Comparison of ENCODE assay signal across 24 mouse cellular contexts in the genomic region with DNA sequence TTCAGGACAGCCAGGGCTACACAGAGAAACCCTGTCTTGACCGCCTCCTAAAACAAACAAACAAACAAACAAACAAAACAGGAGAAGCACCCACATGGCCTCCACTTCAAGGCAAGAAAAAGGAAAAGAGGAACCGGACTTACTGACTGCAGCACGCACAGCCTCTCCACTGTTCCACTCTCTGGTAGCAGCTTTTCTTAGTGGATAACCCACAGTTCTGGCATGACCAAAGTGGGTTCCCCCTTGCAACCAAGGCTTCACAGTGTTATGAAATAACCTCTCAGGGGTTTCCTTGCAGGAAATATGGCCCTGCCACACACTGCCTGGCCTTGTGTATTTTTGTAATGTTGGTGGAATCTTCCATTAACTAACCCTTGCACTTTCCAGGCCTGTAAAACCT. TPM values are rescaled to one million over a fixed set of nuclear protein-coding genes. Genes with fewer than 3 reads are reported as not detected.
DNase-seq lines count a peak whose midpoint lies in the region; ATAC-seq lines count a peak whose summit lies in the region.
"Had no signal": no experiment of that assay in that cellular context is flagged by ENCODE, and none has a peak within 500 bp of the region (broad histone marks: within the 10 kb centered on the region; RNA-seq: fewer than 3 reads in every experiment).

No protein-coding gene starts in this region.

- H3K27me3 ChIP-seq in liver, embryonic 15.5 days = peaks cover 29% of the 10 kb centered on the region
- peaks cover 29% of the 10 kb centered on the region for H3K27me3 ChIP-seq in liver, embryonic 11.5 days (replicated peaks; ENCODE audit: control insufficient read depth, insufficient read depth, low read length)
- peaks cover 23% of the 10 kb centered on the region for H3K27me3 ChIP-seq in liver, embryonic 16.5 days (ENCODE audit: control insufficient read depth, insufficient read depth, low read depth, low read length)
- peaks cover 8% of the 10 kb centered on the region for H3K27me3 ChIP-seq in hindbrain, embryonic 16.5 days (replicated peaks; ENCODE audit: control insufficient read depth, insufficient read depth, low read length)

- peak overlapping the region; percentile 59 for H3K27ac ChIP-seq in liver, embryonic 15.5 days (replicated peaks)
- H3K27ac ChIP-seq in liver, embryonic 11.5 days (ENCODE audit: low read depth, low read length) = no peak overlapping the region
- H3K27ac ChIP-seq in liver, embryonic 16.5 days (ENCODE audit: low read length) = peak overlapping the region; percentile 52
- no peak overlapping the region for H3K27ac ChIP-seq in hindbrain, embryonic 16.5 days (ENCODE audit: low read depth, low read length)
- H3K27ac ChIP-seq: embryonic facial prominence, embryonic 13.5 days; forebrain, embryonic 12.5 days; hindbrain, embryonic 15.5 days had no signal

- peaks cover 11% of the 10 kb centered on the region for H3K4me1 ChIP-seq in liver, embryonic 15.5 days (replicated peaks)
- no peaks in the 10 kb centered on the region; the same call in 1 of the 2 replicates for H3K4me1 ChIP-seq in liver, embryonic 11.5 days (replicated peaks; ENCODE audit: control insufficient read depth, insufficient read depth, low read length)
- H3K4me1 ChIP-seq in liver, embryonic 16.5 days (ENCODE audit: control insufficient read depth, low read depth, low read length) = peaks cover 5% of the 10 kb centered on the region
- H3K4me1 ChIP-seq in hindbrain, embryonic 16.5 days (ENCODE audit: control insufficient read depth, insufficient read depth, low read depth, low read length) = no peaks in the 10 kb centered on the region
- H3K4me1 ChIP-seq: embryonic facial prominence, embryonic 13.5 days had no signal

- H3K9ac ChIP-seq in liver, embryonic 15.5 days = no peak overlapping the region
- H3K9ac ChIP-seq in liver, embryonic 11.5 days (ENCODE audit: low read depth, low read length) = no peak overlapping the region
- no peak overlapping the region for H3K9ac ChIP-seq in liver, embryonic 16.5 days (ENCODE audit: low read depth, low read length)
- no peak overlapping the region for H3K9ac ChIP-seq in hindbrain, embryonic 16.5 days (ENCODE audit: low read depth, low read length)
- H3K9ac ChIP-seq: embryonic facial prominence, embryonic 13.5 days; forebrain, embryonic 12.5 days; forebrain, postnatal 0 days; heart, embryonic 12.5 days; hindbrain, embryonic 15.5 days had no signal

- no peaks in the 10 kb centered on the region for H3K9me3 ChIP-seq in liver, embryonic 15.5 days (replicated peaks)
- H3K9me3 ChIP-seq in liver, embryonic 11.5 days (ENCODE audit: control insufficient read depth, low read length) = no peaks in the 10 kb centered on the region
- H3K9me3 ChIP-seq in liver, embryonic 16.5 days (replicated peaks; ENCODE audit: control insufficient read depth, low read length) = no peaks in the 10 kb centered on the region
- H3K9me3 ChIP-seq in hindbrain, embryonic 16.5 days (ENCODE audit: control insufficient read depth, low read length) = peaks cover 6% of the 10 kb centered on the region
- H3K9me3 ChIP-seq: hindbrain, embryonic 15.5 days had no signal

- DNase-seq in liver, embryonic 11.5 days (ENCODE audit: low spot score) = no peak
- DNase-seq in ovary, adult 18-20 months (ENCODE audit: low spot score) = no peak
- DNase-seq in spleen, postnatal 36 days (ENCODE audit: low spot score in 2 of 2) = no peak
- DNase-seq: adrenal gland, adult 2 months; adrenal gland, postnatal 36 days; cerebellum, adult 11 months; cerebellum, adult 8-10 months; cerebellum, postnatal 14 days; forebrain, postnatal 0 days; gastrocnemius, postnatal 14 days had no signal

- ATAC-seq in liver, embryonic 15.5 days (ENCODE audit: insufficient read depth) = no peak
- ATAC-seq in liver, embryonic 11.5 days (replicated peaks; ENCODE audit: low FRiP score) = no peak
- ATAC-seq in hematopoietic stem cell, adult 5-6 weeks (replicated peaks in 1 of 2; ENCODE audit: insufficient read depth in 1 of 2, low FRiP score in 2 of 2, low TSS enrichment in 1 of 2, low read depth in 1 of 2, poor library complexity in 2 of 2, severe bottlenecking in 2 of 2) = peak; percentile 41 to 54
- ATAC-seq in liver, embryonic 16.5 days (ENCODE audit: low read depth) = no peak
- no peak for ATAC-seq in hindbrain, embryonic 16.5 days
- ATAC-seq: forebrain, postnatal 0 days had no signal

- H3K4me2 ChIP-seq in liver, embryonic 15.5 days = no peak overlapping the region
- no peak overlapping the region for H3K4me2 ChIP-seq in liver, embryonic 11.5 days
- no peak overlapping the region for H3K4me2 ChIP-seq in liver, embryonic 16.5 days (ENCODE audit: low read depth, low read length)
- no peak overlapping the region for H3K4me2 ChIP-seq in hindbrain, embryonic 16.5 days (ENCODE audit: low read length)
- H3K4me2 ChIP-seq: embryonic facial prominence, embryonic 13.5 days; forebrain, embryonic 12.5 days; heart, embryonic 12.5 days; hindbrain, embryonic 15.5 days had no signal

- WGBS in liver, embryonic 15.5 days (ENCODE audit: insufficient replicate concordance) = 53% methylated on average over 3 of the region's 3 CpGs
- WGBS in liver, embryonic 11.5 days = 81% methylated on average over 3 of the region's 3 CpGs
- 51% methylated on average over 3 of the region's 3 CpGs for WGBS in liver, embryonic 16.5 days (ENCODE audit: insufficient replicate concordance)
- 98% methylated on average over 3 of the region's 3 CpGs for WGBS in hindbrain, embryonic 16.5 days

- no peak overlapping the region for H3K4me3 ChIP-seq in liver, embryonic 15.5 days (replicated peaks)
- no peak overlapping the region for H3K4me3 ChIP-seq in liver, embryonic 11.5 days (ENCODE audit: low read depth, low read length)
- no peak overlapping the region for H3K4me3 ChIP-seq in liver, embryonic 16.5 days (ENCODE audit: low read depth, low read length)
- no peak overlapping the region for H3K4me3 ChIP-seq in hindbrain, embryonic 16.5 days (ENCODE audit: low read length)
- H3K4me3 ChIP-seq: embryonic facial prominence, embryonic 13.5 days; forebrain, embryonic 12.5 days; heart, embryonic 12.5 days; hindbrain, embryonic 15.5 days had no signal

- H3K36me3 ChIP-seq in liver, embryonic 15.5 days (replicated peaks) = no peaks in the 10 kb centered on the region
- no peaks in the 10 kb centered on the region for H3K36me3 ChIP-seq in liver, embryonic 11.5 days (ENCODE audit: control insufficient read depth, insufficient read depth, low read length)
- H3K36me3 ChIP-seq in liver, embryonic 16.5 days (ENCODE audit: control insufficient read depth, insufficient read depth) = no peaks in the 10 kb centered on the region
- no peaks in the 10 kb centered on the region for H3K36me3 ChIP-seq in hindbrain, embryonic 16.5 days (ENCODE audit: control insufficient read depth, insufficient read depth, low read length)
- H3K36me3 ChIP-seq: embryonic facial prominence, embryonic 13.5 days; forebrain, embryonic 12.5 days; heart, embryonic 12.5 days; hindbrain, embryonic 15.5 days had no signal

RNA-seq across cellular contexts. Expression of a gene that starts 4.8 kb away (rescaled TPM):
- 24.0 and 28.1 TPM in 2 replicates for polyA plus RNA-seq in liver, embryonic 15.5 days (2015; fragmentation: Nextera tagmentation; extraction: Ambion mirVana)
- 16.4 and 17.7 TPM in 2 replicates for polyA plus RNA-seq in liver, embryonic 11.5 days (2014; fragmentation: Nextera tagmentation; extraction: Ambion mirVana)
- 0.06 TPM in 1 of 2 replicates, not detected in the other for total RNA-seq in hematopoietic stem cell, adult 5-6 weeks (2017)
- 19.2 and 21.6 TPM in 2 replicates for polyA plus RNA-seq in liver, embryonic 16.5 days (2015; fragmentation: Nextera tagmentation; extraction: Ambion mirVana)
- polyA plus RNA-seq in hindbrain, embryonic 16.5 days (2015; fragmentation: Nextera tagmentation; extraction: Ambion mirVana) = 11.6 and 12.4 TPM in 2 replicates
- total RNA-seq: gastrocnemius, adult 18-20 months; heart, adult 8-10 months; heart, postnatal 25 days had no signal

RNA-seq across cellular contexts. Expression of a gene that starts 23.4 kb away (rescaled TPM):
- 88.6 and 90.5 TPM in 2 replicates for polyA plus RNA-seq in liver, embryonic 15.5 days (2015; fragmentation: Nextera tagmentation; extraction: Ambion mirVana)
- 196 and 223 TPM in 2 replicates for polyA plus RNA-seq in liver, embryonic 11.5 days (2014; fragmentation: Nextera tagmentation; extraction: Ambion mirVana)
- total RNA-seq in hematopoietic stem cell, adult 5-6 weeks (2017) = 120 and 161 TPM in 2 replicates
- polyA plus RNA-seq in liver, embryonic 16.5 days (2015; fragmentation: Nextera tagmentation; extraction: Ambion mirVana) = 82.2 and 87.2 TPM in 2 replicates
- 193 and 196 TPM in 2 replicates for polyA plus RNA-seq in hindbrain, embryonic 16.5 days (2015; fragmentation: Nextera tagmentation; extraction: Ambion mirVana)

RNA-seq across cellular contexts. Expression of a gene that starts 24.2 kb away (rescaled TPM):
- polyA plus RNA-seq in liver, embryonic 15.5 days (2015; fragmentation: Nextera tagmentation; extraction: Ambion mirVana) = 0.24 and 0.26 TPM in 2 replicates
- not detected in 2 replicates for polyA plus RNA-seq in liver, embryonic 11.5 days (2014; fragmentation: Nextera tagmentation; extraction: Ambion mirVana)
- not detected in 2 replicates for total RNA-seq in hematopoietic stem cell, adult 5-6 weeks (2017)
- polyA plus RNA-seq in liver, embryonic 16.5 days (2015; fragmentation: Nextera tagmentation; extraction: Ambion mirVana) = 0.24 and 0.37 TPM in 2 replicates
- 0.56 and 0.89 TPM in 2 replicates for polyA plus RNA-seq in hindbrain, embryonic 16.5 days (2015; fragmentation: Nextera tagmentation; extraction: Ambion mirVana)
- total RNA-seq: adrenal gland, adult 2 months; adrenal gland, postnatal 36 days; ES-E14; forebrain, postnatal 0 days; gastrocnemius, adult 18-20 months; gastrocnemius, postnatal 14 days; heart, adult 8-10 months; heart, postnatal 25 days had no signal
- polyA plus RNA-seq: adrenal gland, adult 2 months; embryonic facial prominence, embryonic 13.5 days; forebrain, embryonic 12.5 days; heart, embryonic 12.5 days; heart, embryonic 16.5 days; hindbrain, embryonic 11.5 days had no signal

Comparison
In these comparisons a context has a peak if more than half of its experiments do, and no peak if none do; other contexts are left out.
1. H3K27ac ChIP-seq: peak in liver, embryonic 15.5 days (single experiment) and liver, embryonic 16.5 days (single experiment); none in liver, embryonic 11.5 days (single experiment) and hindbrain, embryonic 16.5 days (single experiment).
2. ATAC-seq: peak in hematopoietic stem cell, adult 5-6 weeks (2 of 2); none in liver, embryonic 15.5 days (single experiment), liver, embryonic 11.5 days (single experiment), liver, embryonic 16.5 days (single experiment) and hindbrain, embryonic 16.5 days (single experiment).